Mouse (Mus musculus) CH12.LX (cell line): ENCODE measurements at regions not wholly inside any gene's neighbourhood (a gene's known extent, or its start where the extent isn't known, plus 50 kb on each side); places are given as distances from the start of the nearest gene placed in this dataset.
A peak's percentile ranks its signal among the peaks of the same experiment; 100 is the strongest.

Source experiments
- DNase-seq: peaks from one replicate; pipeline ENCODE4 v3.0.0-alpha.2; 2013; ENCODE audit errors: extremely low read depth
- H3K27ac ChIP-seq: 2 replicates; pipeline ENCODE4 v1.5.1; 2012; ENCODE audit warnings: low read depth, mild to moderate bottlenecking, control low read depth, moderate library complexity; ENCODE audit not compliant: insufficient read depth
- H3K27me3 ChIP-seq: replicated peaks from 2 replicates; pipeline ENCODE3; 2012; ENCODE audit warnings: inconsistent platforms
- H3K36me3 ChIP-seq, 2 experiments: replicated peaks in 1 of 2; 2 replicates each; pipeline versions ENCODE3 to v1.6.1; 2012; ENCODE audit warnings: inconsistent platforms in 1 of 2, low read length in 1 of 2, mild to moderate bottlenecking in 1 of 2, mixed read lengths in 1 of 2, moderate library complexity in 1 of 2; ENCODE audit not compliant: control insufficient read depth in 1 of 2, insufficient read depth in 1 of 2
- H3K4me1 ChIP-seq, 2 experiments: 2 replicates each; pipeline ENCODE4 v1.6.1; 2012; ENCODE audit warnings: inconsistent platforms in 1 of 2, moderate library complexity in 1 of 2; ENCODE audit not compliant: insufficient read depth in 2 of 2, control insufficient read depth in 1 of 2
- H3K4me2 ChIP-seq: 2 replicates; pipeline ENCODE4 v1.6.1; 2012; ENCODE audit warnings: low read depth, mild to moderate bottlenecking, control low read depth; ENCODE audit not compliant: poor library complexity, insufficient read depth, severe bottlenecking
- H3K4me3 ChIP-seq, 3 experiments: fragments of 150-350 bp in 1 of 3; sonication (generic) in 1 of 3; replicated peaks in 1 of 3; 2 replicates each; pipeline versions ENCODE3 to v1.5.1; 2011 to 2012; ENCODE audit warnings: low read depth in 2 of 3, low read length in 2 of 3, mild to moderate bottlenecking in 2 of 3, moderate library complexity in 2 of 3, control low read depth in 1 of 3, improper control_type of control experiment in 1 of 3, inconsistent platforms in 1 of 3, mixed read lengths in 1 of 3; ENCODE audit not compliant: poor library complexity in 1 of 3
- H3K79me2 ChIP-seq: replicated peaks from 2 replicates; pipeline ENCODE4 v1.6.1; 2012; ENCODE audit warnings: mild to moderate bottlenecking, moderate library complexity; ENCODE audit not compliant: control insufficient read depth, poor library complexity, insufficient read depth, severe bottlenecking; ENCODE audit errors: extremely low read depth
- H3K9ac ChIP-seq: 2 replicates; pipeline ENCODE4 v1.6.1; 2012; ENCODE audit warnings: low read depth, mild to moderate bottlenecking, control low read depth, moderate library complexity; ENCODE audit not compliant: insufficient read depth
- H3K9me3 ChIP-seq: replicated peaks from 2 replicates; pipeline ENCODE3; 2012; ENCODE audit warnings: low read length, inconsistent platforms, mixed read lengths
- CHD1 ChIP-seq: IDR thresholded peaks from 2 replicates; pipeline ENCODE4 v1.6.1; 2012; ENCODE audit warnings: low read depth, low read length, improper control_type of control experiment, inconsistent platforms
- CHD2 ChIP-seq: IDR thresholded peaks from 2 replicates; pipeline ENCODE4 v1.6.1; 2011; ENCODE audit warnings: low read length, improper control_type of control experiment
- CTCF ChIP-seq, 2 experiments: IDR thresholded peaks in 1 of 2; conservative IDR thresholded peaks in 1 of 2; 2 replicates each; pipeline ENCODE4 v1.5.1; 2011 to 2012; ENCODE audit warnings: low read depth in 2 of 2, low read length in 2 of 2, improper control_type of control experiment in 1 of 2, inconsistent platforms in 1 of 2, mild to moderate bottlenecking in 1 of 2, moderate library complexity in 1 of 2
- E2F4 ChIP-seq: IDR thresholded peaks from 2 replicates; pipeline ENCODE4 v1.6.1; 2011; ENCODE audit warnings: low read depth, low read length, improper control_type of control experiment; ENCODE audit not compliant: insufficient replicate concordance
- ELF1 ChIP-seq: IDR thresholded peaks from 2 replicates; pipeline ENCODE4 v1.6.1; 2014; ENCODE audit warnings: low read depth, mild to moderate bottlenecking, inconsistent platforms, low read length, improper control_type of control experiment
- EP300 ChIP-seq: IDR thresholded peaks from 2 replicates; pipeline ENCODE4 v1.6.1; 2011; ENCODE audit warnings: low read length, improper control_type of control experiment
- ETS1 ChIP-seq: conservative IDR thresholded peaks from 2 replicates; pipeline ENCODE4 v1.6.1; 2012; ENCODE audit warnings: low read depth, mild to moderate bottlenecking, inconsistent platforms, low read length, improper control_type of control experiment, moderate library complexity
- GABPA ChIP-seq: IDR thresholded peaks from 2 replicates; pipeline ENCODE4 v1.6.1; 2012; ENCODE audit warnings: low read depth, low read length, improper control_type of control experiment, inconsistent platforms; ENCODE audit not compliant: insufficient replicate concordance
- IRF4 ChIP-seq: IDR thresholded peaks from 2 replicates; pipeline ENCODE4 v1.6.1; 2014; ENCODE audit warnings: low read depth, mild to moderate bottlenecking, inconsistent platforms, low read length, improper control_type of control experiment
- JUN ChIP-seq: IDR thresholded peaks from 2 replicates; pipeline ENCODE4 v1.6.1; 2011; ENCODE audit warnings: low read depth, mild to moderate bottlenecking, low read length, improper control_type of control experiment, moderate library complexity; ENCODE audit not compliant: insufficient read depth
- MAFK ChIP-seq: IDR thresholded peaks from 2 replicates; pipeline ENCODE4 v1.6.1; 2011; ENCODE audit warnings: low read length, improper control_type of control experiment; ENCODE audit not compliant: insufficient replicate concordance
- MAX ChIP-seq: IDR thresholded peaks from 2 replicates; pipeline ENCODE4 v1.6.1; 2011; ENCODE audit warnings: low read length, improper control_type of control experiment
- MXI1 ChIP-seq: IDR thresholded peaks from 2 replicates; pipeline ENCODE4 v1.6.1; 2011; ENCODE audit warnings: mild to moderate bottlenecking, low read depth, low read length, improper control_type of control experiment
- MYC ChIP-seq: IDR thresholded peaks from 2 replicates; pipeline ENCODE4 v1.6.1; 2011; ENCODE audit warnings: low read depth, mild to moderate bottlenecking, improper control_type of control experiment, low read length
- NELFE ChIP-seq: IDR thresholded peaks from 2 replicates; pipeline ENCODE4 v1.6.1; 2011; ENCODE audit warnings: low read depth, low read length, improper control_type of control experiment
- NRF1 ChIP-seq: IDR thresholded peaks from 2 replicates; pipeline ENCODE4 v1.6.1; 2014; ENCODE audit warnings: low read depth, mild to moderate bottlenecking, inconsistent platforms, low read length, improper control_type of control experiment, moderate library complexity
- PAX5 ChIP-seq: IDR thresholded peaks from 2 replicates; pipeline ENCODE4 v1.6.1; 2012; ENCODE audit warnings: low read length, inconsistent platforms, mixed read lengths
- POLR2A ChIP-seq: IDR thresholded peaks from 2 replicates; pipeline ENCODE4 v1.6.1; 2011; ENCODE audit warnings: low read depth, mild to moderate bottlenecking, improper control_type of control experiment, low read length
- RAD21 ChIP-seq: IDR thresholded peaks from 2 replicates; pipeline ENCODE4 v1.6.1; 2011; ENCODE audit warnings: low read depth, mild to moderate bottlenecking, low read length, improper control_type of control experiment, moderate library complexity
- RCOR1 ChIP-seq: conservative IDR thresholded peaks from 2 replicates; pipeline ENCODE4 v1.6.1; 2012; ENCODE audit warnings: low read depth, mild to moderate bottlenecking, inconsistent platforms, low read length, improper control_type of control experiment
- SIN3A ChIP-seq: IDR thresholded peaks from 2 replicates; pipeline ENCODE4 v1.6.1; 2012; ENCODE audit warnings: low read length, improper control_type of control experiment, inconsistent platforms
- TBP ChIP-seq: conservative IDR thresholded peaks from 2 replicates; pipeline ENCODE4 v1.6.1; 2011; ENCODE audit warnings: low read depth, low read length, improper control_type of control experiment
- TCF12 ChIP-seq: IDR thresholded peaks from 2 replicates; pipeline ENCODE4 v1.6.1; 2014; ENCODE audit warnings: low read depth, mild to moderate bottlenecking, inconsistent platforms, low read length, improper control_type of control experiment
- USF1 ChIP-seq: IDR thresholded peaks from 2 replicates; pipeline ENCODE4 v1.6.1; 2014; ENCODE audit warnings: low read depth, mild to moderate bottlenecking, inconsistent platforms, low read length, improper control_type of control experiment
- USF2 ChIP-seq: conservative IDR thresholded peaks from 2 replicates; pipeline ENCODE4 v1.6.1; 2011; ENCODE audit warnings: low read depth, low read length, improper control_type of control experiment
- ZKSCAN1 ChIP-seq: IDR thresholded peaks from 2 replicates; pipeline ENCODE4 v1.6.1; 2012; ENCODE audit warnings: low read depth, inconsistent platforms, low read length, improper control_type of control experiment, borderline replicate concordance
- ZMIZ1 ChIP-seq: IDR thresholded peaks from 2 replicates; pipeline ENCODE4 v1.6.1; 2012; ENCODE audit warnings: low read depth, mild to moderate bottlenecking, inconsistent platforms, low read length, improper control_type of control experiment
- ZNF384 ChIP-seq: IDR thresholded peaks from 2 replicates; pipeline ENCODE4 v1.6.1; 2012; ENCODE audit warnings: low read depth, low read length, improper control_type of control experiment, inconsistent platforms
- dilution Hi-C: fragments of 300-500 bp; cut with MboI; formaldehyde crosslinking; loops from 2 replicates; pipeline ENCODE4 v1.14.3; 2020; ENCODE audit warnings: low sequenced_read_pairs; ENCODE audit not compliant: extremely low pct_unique_long_range_greater_than_20kb, extremely low pct_ligation_motif_present
- in situ Hi-C: fragments of 300-500 bp; cut with MboI; formaldehyde crosslinking; loops from 3 replicates; pipeline ENCODE4 v1.14.3; 2019; ENCODE audit warnings: low sequenced_read_pairs, low pct_ligation_motif_present, low pct_unique_long_range_greater_than_20kb, mixed read lengths

- in situ Hi-C loops: no loop called here
- Histone ChIP-seq H3K4me1 (no peaks in the 10 kb centered on the region), H3K9me3 (no peaks in the 10 kb centered on the region), H3K27me3 (peaks cover 30% of the 10 kb centered on the region), H3K4me2 (peak overlapping the region; percentile 50; the same call in 1 of the 2 replicates), H3K36me3 (no peaks in the 10 kb centered on the region), H3K9ac (no peak overlapping the region; the same call in 1 of the 2 replicates), H3K79me2 (no peaks in the 10 kb centered on the region), H3K27ac (no peak overlapping the region), H3K4me3 (no peak overlapping the region)
- dilution Hi-C loops: no loop called here
- TF ChIP-seq CHD1 (no peak), CTCF (conservative IDR thresholded peaks at IDR 0.05 in 1 of 2, IDR thresholded peaks at IDR 0.05 in 1 of 2; ENCODE audit: low read depth in 2 of 2, low read length in 2 of 2) (no peak), E2F4 (no peak), GABPA (no peak), NELFE (no peak), USF1 (no peak), ZMIZ1 (no peak), PAX5 (no peak), ZNF384 (no peak), MYC (no peak), RCOR1 (no peak), ELF1 (no peak), JUN (no peak), IRF4 (no peak), TCF12 (no peak), POLR2A (no peak), CHD2 (no peak)
- no peak for DNase-seq
Measured at GRCm38 (mm10) chr2:174937930-174938329, 72.1 kb upstream of the Gm14444 start.

GRCm38 (mm10) chr2:174942221-174942620 lies 67.8 kb upstream of the Gm14444 start:
- Histone ChIP-seq H3K9ac (no peak overlapping the region), H3K79me2 (no peaks in the 10 kb centered on the region), H3K27ac (no peak overlapping the region), H3K36me3 (no peaks in the 10 kb centered on the region), H3K27me3 (peaks cover 39% of the 10 kb centered on the region), H3K4me2 (no peak overlapping the region), H3K9me3 (no peaks in the 10 kb centered on the region), H3K4me1 (no peaks in the 10 kb centered on the region), H3K4me3 (no peak overlapping the region)
- TF ChIP-seq USF2 (no peak), ZKSCAN1 (no peak), EP300 (no peak), MAX (no peak), TBP (no peak), RCOR1 (no peak), RAD21 (no peak), SIN3A (no peak), POLR2A (no peak), ZNF384 (no peak), CTCF (conservative IDR thresholded peaks at IDR 0.05 in 1 of 2, IDR thresholded peaks at IDR 0.05 in 1 of 2; ENCODE audit: low read depth in 2 of 2, low read length in 2 of 2) (no peak), MXI1 (no peak), NRF1 (no peak), MAFK (no peak), ETS1 (no peak), TCF12 (no peak), ZMIZ1 (no peak)
- DNase-seq: no peak
- in situ Hi-C loops (no loop called here), dilution Hi-C loops (no loop called here)
